Mouse (Mus musculus) neural tube, embryonic 14.5 days (tissue): ENCODE measurements around the gene Cntn1. TPM values are rescaled to one million over a fixed set of nuclear protein-coding genes. Genes with fewer than 3 reads are reported as not detected.

Source experiments
- ATAC-seq: fragments of 200-750 bp; cut with Nextera tagmentation; 2 replicates; pipeline ENCODE4 v1.8.0; 2017; ENCODE audit warnings: low read depth, mild to moderate bottlenecking, moderate TSS enrichment, moderate library complexity
- H3K27ac ChIP-seq: fragments of 300-500 bp; sonication (generic); 2 replicates; pipeline ENCODE4 v1.5.1; 2014; ENCODE audit warnings: low read depth, mild to moderate bottlenecking, control low read depth, low read length, moderate library complexity, mixed read lengths
- H3K27me3 ChIP-seq: fragments of 300-500 bp; sonication (generic); 2 replicates; pipeline ENCODE4 v1.6.1; 2014; ENCODE audit warnings: low read length; ENCODE audit not compliant: control insufficient read depth, insufficient read depth
- H3K36me3 ChIP-seq: fragments of 300-500 bp; sonication (generic); 2 replicates; pipeline ENCODE4 v1.6.1; 2014; ENCODE audit warnings: low read length, mixed read lengths; ENCODE audit not compliant: control insufficient read depth, insufficient read depth
- H3K4me1 ChIP-seq: fragments of 300-500 bp; sonication (generic); 2 replicates; pipeline ENCODE4 v1.6.1; 2014; ENCODE audit warnings: low read length; ENCODE audit not compliant: control insufficient read depth, insufficient read depth
- H3K4me2 ChIP-seq: fragments of 300-500 bp; sonication (generic); 2 replicates; pipeline ENCODE4 v1.6.1; 2014; ENCODE audit warnings: mild to moderate bottlenecking, low read depth, low read length, control low read depth
- H3K4me3 ChIP-seq: fragments of 300-500 bp; sonication (generic); 2 replicates; pipeline ENCODE4 v1.5.1; 2014; ENCODE audit warnings: low read depth, low read length, control low read depth, mixed read lengths
- H3K9ac ChIP-seq: fragments of 300-500 bp; sonication (generic); replicated peaks from 2 replicates; pipeline ENCODE4 v1.6.1; 2014; ENCODE audit warnings: low read depth, mild to moderate bottlenecking, control low read depth, low read length, mixed read lengths
- H3K9me3 ChIP-seq: fragments of 300-500 bp; sonication (generic); 2 replicates; pipeline ENCODE4 v1.6.1; 2016; ENCODE audit warnings: low read length; ENCODE audit not compliant: control insufficient read depth
- whole genome bisulfite sequencing: fragments of 180-500 bp; shearing (Covaris S2); extraction: QIAGEN DNeasy Blood & Tissue Kit; methylation state at CpG from one replicate; pipeline ENCODE4 v1.1.7; 2014; 5-methylcytosine and 5-hydroxymethylcytosine counted together
- polyA plus RNA-seq: library from polyadenylated mRNA; unstranded; fragments of >200 nt; fragmentation: Nextera tagmentation; extraction: Ambion mirVana; gene quantifications from 2 replicates; pipeline ENCODE4 v1.2.1, GENCODE M21; 2014

The Cntn1 gene
- polyA plus RNA-seq, 1 experiment from 2014 or later, result 90.5 TPM

DNA sequence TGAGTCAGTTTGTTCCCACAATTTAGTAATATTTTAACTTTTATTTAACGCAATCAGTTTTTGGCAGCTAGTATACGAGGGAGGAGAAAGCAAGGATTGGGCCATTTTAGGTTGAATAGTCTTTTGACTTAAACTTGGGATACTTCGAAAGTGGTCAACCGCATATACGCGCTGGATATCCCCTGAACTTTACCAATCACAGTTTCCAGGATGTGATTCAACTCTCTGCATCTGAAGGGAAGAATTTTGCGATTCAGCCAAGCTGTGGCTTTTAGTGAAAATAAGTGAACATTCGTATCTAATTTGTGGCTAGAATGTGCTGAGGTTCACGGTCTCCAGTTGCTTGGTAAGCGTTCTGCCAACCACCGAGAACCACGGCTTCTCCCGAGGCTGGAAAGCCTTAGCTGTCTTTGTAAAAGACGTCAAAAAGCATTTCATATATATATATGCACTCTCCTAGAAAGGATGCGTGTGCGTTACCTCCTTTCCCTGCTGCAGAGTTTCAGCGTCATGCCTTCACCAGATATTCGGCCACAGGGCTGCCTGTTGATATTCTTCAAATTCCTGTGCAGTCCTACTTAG, 217.9 kb downstream of the Cntn1 start:
- Histone ChIP-seq H3K36me3 (no peaks in the 10 kb centered on the region), H3K4me1 (no peaks in the 10 kb centered on the region), H3K4me3 (no peak overlapping the region), H3K4me2 (no peak overlapping the region), H3K27ac (no peak overlapping the region), H3K9me3 (no peaks in the 10 kb centered on the region), H3K9ac (no peak overlapping the region), H3K27me3 (no peaks in the 10 kb centered on the region)
- no peak for ATAC-seq
- 91% methylated on average over 18 of the region's 18 CpGs for WGBS

- H3K4me2 ChIP-seq, result no peak overlapping the region
- H3K27me3 ChIP-seq, result no peaks in the 10 kb centered on the region
- no peak overlapping the region for H3K4me3 ChIP-seq
- ATAC-seq, result no peak
- no peaks in the 10 kb centered on the region for H3K9me3 ChIP-seq
- H3K27ac ChIP-seq, result no peak overlapping the region
- no peak overlapping the region for H3K9ac ChIP-seq
- no peaks in the 10 kb centered on the region for H3K36me3 ChIP-seq
- WGBS, result 70% methylated on average over 6 of the region's 6 CpGs
- no peaks in the 10 kb centered on the region for H3K4me1 ChIP-seq
Observed at GRCm38 (mm10) chr15:92271801-92272365, 220.9 kb downstream of the Cntn1 start.

DNA sequence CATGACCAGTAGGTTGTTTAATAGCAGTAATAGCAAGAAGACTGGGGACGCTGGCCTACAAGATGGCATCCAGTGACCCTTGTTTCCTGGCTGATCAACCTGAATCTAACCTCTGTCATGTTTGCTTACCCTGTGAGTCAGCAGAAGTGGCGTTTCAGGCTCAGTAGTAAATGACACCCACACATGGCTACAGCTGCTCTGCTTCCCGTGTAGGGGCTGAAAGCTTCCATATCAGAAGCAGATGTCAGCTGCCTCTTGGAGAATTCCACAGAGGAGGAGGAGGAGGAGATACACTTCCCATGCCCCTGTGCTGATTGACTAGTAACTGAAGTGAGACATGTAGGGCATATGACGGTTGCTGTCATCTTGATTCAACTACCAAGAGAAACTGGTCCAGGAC, 225.9 kb downstream of the Cntn1 start:
- Histone ChIP-seq H3K4me1 (no peaks in the 10 kb centered on the region), H3K27me3 (no peaks in the 10 kb centered on the region), H3K4me3 (no peak overlapping the region), H3K9me3 (no peaks in the 10 kb centered on the region), H3K36me3 (no peaks in the 10 kb centered on the region), H3K9ac (no peak overlapping the region), H3K27ac (no peak overlapping the region), H3K4me2 (no peak overlapping the region)
- WGBS, result 67% methylated on average over 4 of the region's 4 CpGs
- ATAC-seq, result no peak

DNA sequence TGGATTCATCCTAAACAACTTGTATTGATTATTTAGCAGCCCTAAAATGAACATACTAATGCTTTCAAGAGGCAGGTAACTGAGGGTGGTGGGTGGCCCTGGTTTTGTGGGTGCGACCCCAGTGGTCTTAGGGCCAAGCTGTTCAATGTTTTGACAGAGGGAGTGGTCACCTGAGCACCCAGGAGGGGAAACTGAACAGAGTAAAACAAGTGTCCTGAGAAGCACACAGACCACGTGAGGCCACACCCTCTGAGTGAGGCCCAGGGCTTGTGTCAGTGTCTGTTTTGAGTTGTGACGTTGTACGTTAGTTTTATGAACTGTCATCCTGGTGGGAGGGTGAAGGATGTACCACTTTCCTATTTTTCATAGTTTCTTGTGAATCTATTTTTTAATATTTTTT, 227.0 kb downstream of the Cntn1 start:
- H3K9ac ChIP-seq, result no peak overlapping the region
- H3K27me3 ChIP-seq, result no peaks in the 10 kb centered on the region
- ATAC-seq, result no peak
- no peaks in the 10 kb centered on the region for H3K4me1 ChIP-seq
- H3K36me3 ChIP-seq, result no peaks in the 10 kb centered on the region
- H3K4me3 ChIP-seq, result no peak overlapping the region
- no peak overlapping the region for H3K27ac ChIP-seq
- H3K9me3 ChIP-seq, result no peaks in the 10 kb centered on the region
- H3K4me2 ChIP-seq, result no peak overlapping the region
- 90% methylated on average over 4 of the region's 4 CpGs for WGBS

DNA sequence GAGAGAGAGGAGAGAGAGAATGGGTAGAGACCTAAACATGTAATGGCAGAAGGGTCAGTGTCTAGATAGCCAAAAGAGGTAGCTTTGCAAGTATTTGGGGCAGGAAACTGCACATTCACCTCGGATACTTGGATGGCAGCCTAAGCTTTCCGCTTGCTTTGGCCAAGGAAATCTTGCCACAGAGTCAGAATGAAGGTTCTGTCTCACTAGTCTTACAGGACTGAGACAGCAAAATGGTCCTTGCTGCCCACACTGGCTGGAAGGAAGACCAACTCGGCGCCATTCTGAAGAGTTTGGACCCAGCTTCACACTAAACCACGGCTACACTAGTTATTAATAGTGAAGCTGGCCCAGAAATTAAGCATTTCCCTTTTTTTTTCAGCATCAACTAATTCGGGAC, 230.0 kb downstream of the Cntn1 start:
- no peak for ATAC-seq
- no peaks in the 10 kb centered on the region for H3K9me3 ChIP-seq
- no peak overlapping the region for H3K27ac ChIP-seq
- H3K4me2 ChIP-seq, result no peak overlapping the region
- H3K9ac ChIP-seq, result no peak overlapping the region
- no peak overlapping the region for H3K4me3 ChIP-seq
- WGBS, result 92% methylated on average over 6 of the region's 6 CpGs
- H3K27me3 ChIP-seq, result no peaks in the 10 kb centered on the region
- H3K4me1 ChIP-seq, result no peaks in the 10 kb centered on the region
- H3K36me3 ChIP-seq, result no peaks in the 10 kb centered on the region

GRCm38 (mm10) chr15:92287616-92288015, 236.7 kb downstream of the Cntn1 start:
- no peak overlapping the region for H3K4me3 ChIP-seq
- H3K4me1 ChIP-seq, result no peaks in the 10 kb centered on the region
- no peaks in the 10 kb centered on the region for H3K9me3 ChIP-seq
- no peak overlapping the region for H3K27ac ChIP-seq
- ATAC-seq, result no peak
- no peak overlapping the region for H3K4me2 ChIP-seq
- no peaks in the 10 kb centered on the region for H3K27me3 ChIP-seq
- no peak overlapping the region for H3K9ac ChIP-seq
- WGBS, result 85% methylated on average over 4 of the region's 4 CpGs
- no peaks in the 10 kb centered on the region for H3K36me3 ChIP-seq

DNA sequence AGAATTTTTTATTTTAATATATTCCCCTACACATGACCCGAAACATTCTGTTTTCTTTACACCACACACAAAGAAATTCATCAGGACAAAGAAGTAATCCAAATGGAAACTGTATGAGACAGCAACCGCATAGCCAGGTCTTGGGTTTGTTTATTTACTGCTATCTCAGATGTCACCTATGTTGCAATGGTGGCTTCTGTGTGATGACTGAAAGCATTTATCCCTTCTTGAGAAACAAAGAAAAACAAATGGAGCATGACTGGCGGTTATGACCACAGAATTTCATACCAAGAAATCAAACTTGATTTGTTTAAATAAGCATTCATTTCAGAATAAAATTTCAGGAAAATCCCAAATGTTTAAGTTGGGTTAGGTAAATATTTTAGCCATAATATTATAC, 245.5 kb downstream of the Cntn1 start:
- Histone ChIP-seq H3K9me3 (no peaks in the 10 kb centered on the region), H3K4me2 (no peak overlapping the region), H3K9ac (no peak overlapping the region), H3K4me3 (no peak overlapping the region), H3K27me3 (no peaks in the 10 kb centered on the region), H3K4me1 (no peaks in the 10 kb centered on the region), H3K27ac (no peak overlapping the region), H3K36me3 (no peaks in the 10 kb centered on the region)
- no peak for ATAC-seq
- 92% methylated on average over 3 of the region's 3 CpGs for WGBS

DNA sequence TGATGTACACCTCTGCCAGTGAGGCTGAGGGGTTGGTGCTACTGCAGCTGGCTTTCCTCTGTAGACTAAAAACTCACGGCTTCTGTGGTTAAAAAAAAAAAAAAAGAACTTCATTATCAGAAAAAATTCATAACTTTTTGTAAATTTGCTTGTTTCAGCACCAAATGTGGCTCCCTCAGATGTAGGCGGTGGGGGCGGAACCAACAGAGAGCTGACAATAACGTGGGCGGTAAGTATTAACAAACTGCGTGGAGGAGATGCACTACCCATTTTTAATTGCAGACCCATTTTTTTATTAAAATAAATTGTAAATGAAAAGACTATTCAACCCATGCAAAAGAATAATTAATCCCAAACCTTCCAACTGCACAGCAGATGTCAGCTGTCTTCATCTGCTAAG, 251.8 kb downstream of the Cntn1 start:
- WGBS, result 85% methylated on average over 6 of the region's 6 CpGs
- H3K36me3 ChIP-seq, result no peaks in the 10 kb centered on the region
- no peak for ATAC-seq
- H3K4me3 ChIP-seq, result no peak overlapping the region
- H3K27me3 ChIP-seq, result no peaks in the 10 kb centered on the region
- no peak overlapping the region for H3K27ac ChIP-seq
- H3K4me1 ChIP-seq, result no peaks in the 10 kb centered on the region
- H3K4me2 ChIP-seq, result no peak overlapping the region
- no peak overlapping the region for H3K9ac ChIP-seq
- no peaks in the 10 kb centered on the region for H3K9me3 ChIP-seq

GRCm38 (mm10) chr15:92304221-92304620, 253.3 kb downstream of the Cntn1 start:
- Histone ChIP-seq H3K4me1 (no peaks in the 10 kb centered on the region), H3K36me3 (no peaks in the 10 kb centered on the region), H3K9me3 (no peaks in the 10 kb centered on the region), H3K9ac (no peak overlapping the region), H3K27ac (no peak overlapping the region), H3K27me3 (no peaks in the 10 kb centered on the region), H3K4me2 (no peak overlapping the region), H3K4me3 (no peak overlapping the region)
- no peak for ATAC-seq
- 94% methylated on average over 5 of the region's 5 CpGs for WGBS
